Mouse (Mus musculus) forebrain, embryonic 11.5 days (tissue): ENCODE measurements around the gene Pnpla1. TPM values are rescaled to one million over a fixed set of nuclear protein-coding genes. Genes with fewer than 3 reads are reported as not detected.

Source experiments
- polyA plus RNA-seq: library from polyadenylated mRNA; unstranded; fragments of >200 nt; fragmentation: Nextera tagmentation; extraction: Ambion mirVana; gene quantifications from 2 replicates; pipeline ENCODE4 v1.2.1, GENCODE M21; 2014

Pnpla1 gene
- polyA plus RNA-seq, 1 experiment from 2014 or later = not detected

Other genes starting within 250 kb of the Pnpla1 start
- gene Srpk1, start 235.7 kb upstream of the Pnpla1 start, polyA plus RNA-seq = 135 and 141 TPM in 2 replicates
- gene Slc26a8, start 168.2 kb upstream of the Pnpla1 start, polyA plus RNA-seq = 0.49 and 1.0 TPM in 2 replicates
- 51.7 and 52.3 TPM in 2 replicates for gene Mapk14, start 167.1 kb upstream of the Pnpla1 start, polyA plus RNA-seq
- gene AC170998.1, start 132.3 kb upstream of the Pnpla1 start, polyA plus RNA-seq = 2.9 and 3.0 TPM in 2 replicates
- 2.3 and 2.7 TPM in 2 replicates for gene Mapk13, start 89.1 kb upstream of the Pnpla1 start, polyA plus RNA-seq
- 13.1 and 17.3 TPM in 2 replicates for gene Brpf3, start 57.3 kb upstream of the Pnpla1 start, polyA plus RNA-seq
- gene 4930539E08Rik, start 56.9 kb downstream of the Pnpla1 start, polyA plus RNA-seq = 0.16 and 0.19 TPM in 2 replicates
- 0.28 TPM in 1 of 2 replicates, not detected in the other for gene Pxt1, start 85.4 kb downstream of the Pnpla1 start, polyA plus RNA-seq
- 112 and 116 TPM in 2 replicates for gene Kctd20, start 93.5 kb downstream of the Pnpla1 start, polyA plus RNA-seq
- 134 and 143 TPM in 2 replicates for gene Stk38, start 149.6 kb downstream of the Pnpla1 start, polyA plus RNA-seq
- 823 and 865 TPM in 2 replicates for gene Srsf3, start 174.2 kb downstream of the Pnpla1 start, polyA plus RNA-seq
- 27.3 and 33.1 TPM in 2 replicates for gene Cdkn1a, start 232.6 kb downstream of the Pnpla1 start, polyA plus RNA-seq